Mouse (Mus musculus): Measurements from ENCODE around the gene Them7. TPM values are rescaled to one million over a fixed set of nuclear protein-coding genes. Genes with fewer than 3 reads are reported as not detected.

Gene Them7
- polyA plus RNA-seq, 1 experiment = not detected

GRCm38 (mm10) chr2:105261335-105261734 is 37.2 kb downstream of the Them7 start:
- H3K27me3 ChIP-seq (ENCODE audit: control insufficient read depth, insufficient read depth, insufficient read length) = no peaks in the 10 kb centered on the region
- H3ac ChIP-seq (ENCODE audit: control insufficient read depth, insufficient read length, low read depth) = no peak overlapping the region
- H3K36me3 ChIP-seq (ENCODE audit: control insufficient read depth, insufficient read depth) = no peaks in the 10 kb centered on the region
- H3K79me3 ChIP-seq (ENCODE audit: low read depth) = no peaks in the 10 kb centered on the region
- no peak for TF ChIP-seq MAX (IDR thresholded peaks at IDR 0.05)
- no peak for TF ChIP-seq CTCF (IDR thresholded peaks at IDR 0.05; ENCODE audit: control insufficient read depth, insufficient read depth, insufficient read length)
- no peak for TF ChIP-seq MYOD1 (IDR thresholded peaks at IDR 0.05; ENCODE audit: control insufficient read depth, insufficient read length, low read depth)
- TF ChIP-seq CEBPB (IDR thresholded peaks at IDR 0.05; ENCODE audit: low read depth) = no peak
- TF ChIP-seq USF1 (IDR thresholded peaks at IDR 0.05; ENCODE audit: low read depth) = no peak
- no peak for TF ChIP-seq MYOG (IDR thresholded peaks at IDR 0.05; ENCODE audit: control insufficient read depth, extremely low read depth, insufficient read length)
- no peak for TF ChIP-seq FOSL1 (IDR thresholded peaks at IDR 0.05; ENCODE audit: insufficient read depth, low read length, poor library complexity, severe bottlenecking)
- no peaks in the 10 kb centered on the region for H3K79me2 ChIP-seq (ENCODE audit: control insufficient read depth, insufficient read depth)
- H3K4me3 ChIP-seq (ENCODE audit: insufficient read depth, poor library complexity, severe bottlenecking) = no peak overlapping the region

DNA sequence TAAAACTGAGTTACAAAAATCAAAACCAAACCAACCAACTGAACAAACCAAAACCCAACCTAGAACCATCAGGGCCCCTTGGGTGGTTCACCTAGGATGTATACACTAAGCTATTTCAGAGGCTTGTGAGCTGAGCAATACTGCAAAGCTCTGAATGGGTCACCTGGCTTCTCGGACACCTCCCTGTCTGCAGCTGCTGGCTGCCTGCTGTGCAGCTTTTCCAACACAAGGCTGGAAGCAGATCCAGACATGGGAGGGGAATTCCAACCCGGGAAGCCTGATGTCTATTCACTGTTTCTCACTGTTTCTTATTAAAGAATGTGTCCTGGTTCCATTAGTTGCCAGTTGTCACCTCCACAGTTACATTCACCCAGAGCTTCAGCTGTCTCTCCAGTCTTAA is 39.1 kb downstream of the Them7 start:
- no peaks in the 10 kb centered on the region for H3K36me3 ChIP-seq (ENCODE audit: control insufficient read depth, insufficient read depth)
- no peak overlapping the region for H3K4me3 ChIP-seq (ENCODE audit: insufficient read depth, poor library complexity, severe bottlenecking)

DNA sequence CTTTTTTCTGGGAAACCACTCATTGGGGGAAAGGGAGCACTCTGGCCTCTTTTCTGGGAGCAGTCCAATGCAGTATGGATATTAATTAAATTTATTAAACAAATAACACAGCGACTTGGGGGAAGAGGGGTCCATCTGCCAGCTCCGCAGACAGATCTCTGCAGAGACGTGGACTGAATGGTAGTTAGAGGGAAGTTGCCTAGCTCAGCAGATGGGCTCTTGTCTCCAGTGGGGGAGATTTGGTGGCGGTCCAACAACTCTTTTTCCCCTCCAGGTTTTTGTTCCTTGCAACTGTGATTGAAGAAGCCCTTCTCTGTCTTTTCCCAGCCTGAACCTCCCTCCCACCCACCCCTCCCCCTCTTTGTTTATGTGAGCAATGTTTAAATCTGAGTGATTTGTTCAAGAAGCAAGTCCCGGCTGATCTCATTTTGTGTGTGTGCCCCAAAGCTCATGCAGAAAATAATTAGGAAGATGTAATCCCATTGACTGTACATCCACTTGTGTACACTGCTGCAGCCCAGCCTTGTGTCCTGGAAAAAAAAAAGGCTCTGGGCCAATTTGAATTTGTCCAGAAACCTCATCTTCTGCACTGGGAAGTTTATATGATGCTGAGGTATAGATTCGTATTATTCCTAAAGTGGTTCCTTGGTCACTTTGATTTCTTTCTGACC is 58.4 kb downstream of the Them7 start:
- H3K4me3 ChIP-seq (ENCODE audit: insufficient read depth, poor library complexity, severe bottlenecking) = no peak overlapping the region
- no peaks in the 10 kb centered on the region for H3K27me3 ChIP-seq (ENCODE audit: control insufficient read depth, insufficient read depth, insufficient read length)
- H3K79me2 ChIP-seq (ENCODE audit: control insufficient read depth, insufficient read depth) = no peaks in the 10 kb centered on the region
- TF ChIP-seq MAX (IDR thresholded peaks at IDR 0.05) (no peak), USF1 (IDR thresholded peaks at IDR 0.05; ENCODE audit: low read depth) (no peak), CEBPB (IDR thresholded peaks at IDR 0.05; ENCODE audit: low read depth) (no peak), MYOG (IDR thresholded peaks at IDR 0.05; ENCODE audit: control insufficient read depth, extremely low read depth, insufficient read length) (no peak), CTCF (IDR thresholded peaks at IDR 0.05; ENCODE audit: control insufficient read depth, insufficient read depth, insufficient read length) (no peak), FOSL1 (IDR thresholded peaks at IDR 0.05; ENCODE audit: insufficient read depth, low read length, poor library complexity, severe bottlenecking) (no peak), MYOD1 (IDR thresholded peaks at IDR 0.05; ENCODE audit: control insufficient read depth, insufficient read length, low read depth) (no peak)
- H3ac ChIP-seq (ENCODE audit: control insufficient read depth, insufficient read length, low read depth) = no peak overlapping the region
- H3K36me3 ChIP-seq (ENCODE audit: control insufficient read depth, insufficient read depth) = no peaks in the 10 kb centered on the region
- H3K79me3 ChIP-seq (ENCODE audit: low read depth) = no peaks in the 10 kb centered on the region

More for the DNA sequence above, 39.1 kb downstream of the Them7 start:
- no peak for TF ChIP-seq MYOG (IDR thresholded peaks at IDR 0.05; ENCODE audit: control insufficient read depth, extremely low read depth, insufficient read length)
- no peak for TF ChIP-seq MAX (IDR thresholded peaks at IDR 0.05)
- TF ChIP-seq CEBPB (IDR thresholded peaks at IDR 0.05; ENCODE audit: low read depth) = no peak
- no peak for TF ChIP-seq CTCF (IDR thresholded peaks at IDR 0.05; ENCODE audit: control insufficient read depth, insufficient read depth, insufficient read length)
- TF ChIP-seq FOSL1 (IDR thresholded peaks at IDR 0.05; ENCODE audit: insufficient read depth, low read length, poor library complexity, severe bottlenecking) = no peak
- no peak for TF ChIP-seq USF1 (IDR thresholded peaks at IDR 0.05; ENCODE audit: low read depth)
- TF ChIP-seq MYOD1 (IDR thresholded peaks at IDR 0.05; ENCODE audit: control insufficient read depth, insufficient read length, low read depth) = no peak
- H3K27me3 ChIP-seq (ENCODE audit: control insufficient read depth, insufficient read depth, insufficient read length) = peaks cover 3% of the 10 kb centered on the region
- H3K79me3 ChIP-seq (ENCODE audit: low read depth) = no peaks in the 10 kb centered on the region
- H3ac ChIP-seq (ENCODE audit: control insufficient read depth, insufficient read length, low read depth) = no peak overlapping the region
- H3K79me2 ChIP-seq (ENCODE audit: control insufficient read depth, insufficient read depth) = no peaks in the 10 kb centered on the region

DNA sequence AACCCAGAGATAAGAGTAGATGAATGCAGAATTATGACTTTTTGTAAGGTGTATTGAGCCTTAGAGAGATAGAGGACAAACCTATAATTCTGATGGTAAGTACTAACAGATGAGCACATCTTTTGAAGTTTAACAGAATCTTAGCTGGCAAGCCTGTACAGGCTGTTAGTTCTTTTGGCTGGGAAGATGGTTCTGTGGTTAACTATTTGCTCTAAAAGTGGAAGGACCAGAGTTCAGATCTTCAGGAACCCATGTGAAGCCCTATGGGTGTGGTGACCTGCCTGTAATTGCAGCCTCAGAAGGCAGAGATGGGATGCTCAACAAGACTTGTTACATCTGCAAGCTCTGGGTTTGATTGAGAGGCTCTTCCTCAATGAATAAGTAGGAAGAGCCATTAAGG is 59.7 kb downstream of the Them7 start:
- no peak for TF ChIP-seq MYOG (IDR thresholded peaks at IDR 0.05; ENCODE audit: control insufficient read depth, extremely low read depth, insufficient read length)
- TF ChIP-seq FOSL1 (IDR thresholded peaks at IDR 0.05; ENCODE audit: insufficient read depth, low read length, poor library complexity, severe bottlenecking) = no peak
- TF ChIP-seq CEBPB (IDR thresholded peaks at IDR 0.05; ENCODE audit: low read depth) = no peak
- no peak for TF ChIP-seq MAX (IDR thresholded peaks at IDR 0.05)
- no peak for TF ChIP-seq CTCF (IDR thresholded peaks at IDR 0.05; ENCODE audit: control insufficient read depth, insufficient read depth, insufficient read length)
- TF ChIP-seq MYOD1 (IDR thresholded peaks at IDR 0.05; ENCODE audit: control insufficient read depth, insufficient read length, low read depth) = no peak
- no peak for TF ChIP-seq USF1 (IDR thresholded peaks at IDR 0.05; ENCODE audit: low read depth)
- H3K27me3 ChIP-seq (ENCODE audit: control insufficient read depth, insufficient read depth, insufficient read length) = no peaks in the 10 kb centered on the region
- H3ac ChIP-seq (ENCODE audit: control insufficient read depth, insufficient read length, low read depth) = no peak overlapping the region
- H3K36me3 ChIP-seq (ENCODE audit: control insufficient read depth, insufficient read depth) = no peaks in the 10 kb centered on the region
- no peaks in the 10 kb centered on the region for H3K79me2 ChIP-seq (ENCODE audit: control insufficient read depth, insufficient read depth)
- no peak overlapping the region for H3K4me3 ChIP-seq (ENCODE audit: insufficient read depth, poor library complexity, severe bottlenecking)
- no peaks in the 10 kb centered on the region for H3K79me3 ChIP-seq (ENCODE audit: low read depth)

DNA sequence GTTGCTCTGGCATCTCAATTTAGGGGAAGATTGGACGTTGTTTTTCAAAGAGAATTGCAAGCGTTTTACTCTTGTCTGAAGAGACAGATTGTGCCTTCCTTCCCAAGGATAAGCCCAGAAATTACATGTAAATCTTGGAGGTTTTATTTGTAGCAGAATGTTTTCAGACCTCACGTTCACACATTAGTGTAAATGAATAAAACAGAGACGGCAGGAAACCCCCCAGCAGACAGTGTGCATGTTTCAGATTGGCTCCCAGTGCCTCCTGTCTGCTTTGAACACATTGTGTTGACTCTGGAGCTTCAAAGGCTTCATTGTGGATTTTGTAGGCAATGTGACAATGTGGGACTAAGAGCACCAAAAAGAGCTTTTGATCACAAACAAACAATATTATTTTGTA is 60.7 kb downstream of the Them7 start:
- H3K27me3 ChIP-seq (ENCODE audit: control insufficient read depth, insufficient read depth, insufficient read length) = no peaks in the 10 kb centered on the region
- H3K36me3 ChIP-seq (ENCODE audit: control insufficient read depth, insufficient read depth) = no peaks in the 10 kb centered on the region
- H3K79me3 ChIP-seq (ENCODE audit: low read depth) = no peaks in the 10 kb centered on the region
- TF ChIP-seq MAX (IDR thresholded peaks at IDR 0.05) (no peak), MYOG (IDR thresholded peaks at IDR 0.05; ENCODE audit: control insufficient read depth, extremely low read depth, insufficient read length) (no peak), CEBPB (IDR thresholded peaks at IDR 0.05; ENCODE audit: low read depth) (no peak), FOSL1 (IDR thresholded peaks at IDR 0.05; ENCODE audit: insufficient read depth, low read length, poor library complexity, severe bottlenecking) (no peak), MYOD1 (IDR thresholded peaks at IDR 0.05; ENCODE audit: control insufficient read depth, insufficient read length, low read depth) (no peak), CTCF (IDR thresholded peaks at IDR 0.05; ENCODE audit: control insufficient read depth, insufficient read depth, insufficient read length) (no peak), USF1 (IDR thresholded peaks at IDR 0.05; ENCODE audit: low read depth) (no peak)
- H3ac ChIP-seq (ENCODE audit: control insufficient read depth, insufficient read length, low read depth) = no peak overlapping the region
- no peaks in the 10 kb centered on the region for H3K79me2 ChIP-seq (ENCODE audit: control insufficient read depth, insufficient read depth)
- no peak overlapping the region for H3K4me3 ChIP-seq (ENCODE audit: insufficient read depth, poor library complexity, severe bottlenecking)

Measured in C2C12 (cell line).